Mouse (Mus musculus) liver, embryonic 14 days (tissue): ENCODE data around the gene Olfr1502. TPM values are rescaled to one million over a fixed set of nuclear protein-coding genes. Genes with fewer than 3 reads are reported as not detected.

ENCODE experiments used
- polyA plus RNA-seq: library from polyadenylated mRNA; depleted of rRNA; stranded (reverse); fragments of >200 nt; gene quantifications from 2 replicates; pipeline ENCODE4 v1.2.3, GENCODE M21; 2012; rRNA removed

Olfr1502 gene
- not detected in 2 replicates for polyA plus RNA-seq

DNA sequence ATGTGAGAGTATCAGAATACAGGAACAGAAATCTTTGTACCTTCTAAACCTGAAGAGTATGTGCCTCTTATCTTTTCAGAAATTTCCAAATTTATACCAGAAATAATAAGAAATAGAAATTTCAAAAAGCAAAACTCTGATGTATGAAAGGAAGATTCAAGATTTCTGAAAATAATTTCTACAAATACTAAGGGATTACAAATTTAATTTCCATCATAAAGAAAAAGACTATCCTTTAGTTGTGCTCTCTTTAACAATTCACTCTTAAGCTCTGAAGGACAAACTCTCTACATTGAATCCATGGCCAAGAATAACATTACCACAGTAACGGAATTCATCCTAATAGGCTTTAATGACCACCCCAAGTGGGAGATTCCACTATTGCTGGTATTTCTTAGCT is at the start of gene Olfr1502:
TSS of gene Olfr1502 (plus strand) at position 301 of the 400 bp plus-strand sequence.

GRCm38 (mm10) chr19:13819347-13819746 is 42.2 kb upstream of the Olfr1502 start, which contains the start of gene Olfr1499:
Gene Olfr1499, minus strand, starts transcription at chr19:13819447.

DNA sequence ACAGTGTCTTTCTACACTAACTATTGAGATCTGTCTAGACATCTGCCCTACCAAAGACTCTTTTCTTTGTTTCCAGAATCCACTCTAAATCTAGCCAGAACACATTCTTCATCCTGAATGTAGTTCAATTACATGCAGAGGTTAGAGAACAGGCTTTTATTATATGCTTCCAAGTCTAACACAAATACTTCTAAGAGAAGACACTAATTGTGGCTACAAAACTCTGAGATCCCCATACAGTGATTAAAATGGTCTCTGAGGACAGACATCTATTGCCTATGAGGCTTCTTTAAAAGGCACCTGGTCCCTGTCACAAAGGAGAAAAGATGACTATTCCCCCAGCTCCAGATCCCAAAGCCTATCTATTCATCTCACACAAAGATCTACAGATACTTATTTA is 31.2 kb upstream of the Olfr1502 start, which contains the start of gene Olfr1500:
TSS of gene Olfr1500 (minus strand) at position 101 of the 400 bp plus-strand sequence.

GRCm38 (mm10) chr19:13850592-13850991 is 11.0 kb upstream of the Olfr1502 start, which contains the start of gene Olfr1501:
Gene Olfr1501, minus strand, starts transcription at chr19:13850692.

DNA sequence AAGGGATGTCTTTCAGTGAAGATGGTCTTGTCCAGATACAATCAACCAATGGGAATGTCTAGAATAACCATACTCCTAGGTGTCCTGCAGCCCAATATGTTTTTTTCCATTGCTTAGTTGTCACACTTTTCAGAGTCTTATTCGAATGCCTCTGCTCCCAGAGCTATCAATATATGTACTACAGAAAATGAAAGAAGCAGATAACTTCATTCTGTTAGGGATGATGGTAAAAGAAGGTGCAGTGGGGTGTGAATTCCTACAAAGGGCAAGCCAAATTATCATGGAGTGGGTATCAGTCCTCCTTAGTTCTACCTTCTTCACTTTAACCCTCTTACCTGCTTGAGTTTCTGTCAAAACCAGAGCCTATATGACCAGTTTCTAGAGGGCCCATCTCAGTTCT is 36.2 kb downstream of the Olfr1502 start, which contains the start of gene Olfr1504:
TSS of gene Olfr1504 (minus strand) at position 101 of the 400 bp plus-strand sequence.

Other genes with a start within 250 kb of the Olfr1502 start
- not detected in 2 replicates for gene Olfr1487, start 244.4 kb upstream of the Olfr1502 start, polyA plus RNA-seq
- not detected in 2 replicates for gene Olfr1489, start 230.2 kb upstream of the Olfr1502 start, polyA plus RNA-seq
- not detected in 2 replicates for gene Olfr1490, start 210.7 kb upstream of the Olfr1502 start, polyA plus RNA-seq
- not detected in 2 replicates for gene Olfr1491, start 164.5 kb upstream of the Olfr1502 start, polyA plus RNA-seq
- not detected in 2 replicates for gene Olfr1493-ps1, start 138.5 kb upstream of the Olfr1502 start, polyA plus RNA-seq
- gene Olfr1494, start 122.1 kb upstream of the Olfr1502 start, polyA plus RNA-seq = not detected in 2 replicates
- not detected in 2 replicates for gene Olfr1495, start 97.2 kb upstream of the Olfr1502 start, polyA plus RNA-seq
- not detected in 2 replicates for gene Olfr1496, start 83.9 kb upstream of the Olfr1502 start, polyA plus RNA-seq
- gene Olfr1497, start 63.6 kb upstream of the Olfr1502 start, polyA plus RNA-seq = not detected in 2 replicates
- not detected in 2 replicates for gene Olfr1499, start 42.3 kb upstream of the Olfr1502 start, polyA plus RNA-seq
- gene Olfr1500, start 31.3 kb upstream of the Olfr1502 start, polyA plus RNA-seq = not detected in 2 replicates
- gene Olfr1501, start 11.1 kb upstream of the Olfr1502 start, polyA plus RNA-seq = not detected in 2 replicates
- not detected in 2 replicates for gene Olfr1504, start 36.1 kb downstream of the Olfr1502 start, polyA plus RNA-seq
- gene Olfr1505, start 51.7 kb downstream of the Olfr1502 start, polyA plus RNA-seq = not detected in 2 replicates